Mouse (Mus musculus): Measurements from ENCODE around the gene Ptgis. TPM values are rescaled to one million over a fixed set of nuclear protein-coding genes. Genes with fewer than 3 reads are reported as not detected.

The Ptgis gene
- total and polyA plus RNA-seq, 3 experiments, result 16.3 to 32.1 (median 17.7) TPM

- TF ChIP-seq POLR2A (IDR thresholded peaks at IDR 0.05; ENCODE audit: insufficient read depth, low read depth, low read length) (no peak), EP300 (IDR thresholded peaks at IDR 0.05; ENCODE audit: insufficient read depth, low read depth, low read length) (no peak), CTCF (IDR thresholded peaks at IDR 0.05) (no peak)
- no peak overlapping the region for H3K4me3 ChIP-seq
- no peak for DNase-seq
- no peak overlapping the region for H3K9ac ChIP-seq (ENCODE audit: low read depth, low read length)
- H3K79me2 ChIP-seq (replicated peaks; ENCODE audit: control insufficient read depth, insufficient read depth, low read length), result no peaks in the 10 kb centered on the region
- H3K27me3 ChIP-seq (ENCODE audit: control insufficient read depth, insufficient read depth, low read length), result no peaks in the 10 kb centered on the region
- intact Hi-C loops (cut with DNase I), result no loop called here
- no peak overlapping the region for H3K27ac ChIP-seq
- 23% methylated on average over 15 of the region's 15 CpGs for WGBS
- H3K4me1 ChIP-seq (ENCODE audit: control insufficient read depth, insufficient read depth, low read length), result peaks cover 9% of the 10 kb centered on the region
- H3K36me3 ChIP-seq (ENCODE audit: control insufficient read depth, insufficient read depth, low read length), result no peaks in the 10 kb centered on the region
These were observed 9.8 kb downstream of the Ptgis start for GRCm38 (mm10) chr2:167230554-167230953.

- no peak for TF ChIP-seq EP300 (IDR thresholded peaks at IDR 0.05; ENCODE audit: insufficient read depth, low read depth, low read length)
- TF ChIP-seq CTCF (IDR thresholded peaks at IDR 0.05), result no peak
- TF ChIP-seq POLR2A (IDR thresholded peaks at IDR 0.05; ENCODE audit: insufficient read depth, low read depth, low read length), result no peak
- no peak overlapping the region for H3K4me3 ChIP-seq
- intact Hi-C loops (cut with DNase I), result loop anchor here (5.0 kb wide), 2 partner anchors 192 to 237 kb away; no protein-coding TSS in a partner anchor
- H3K36me3 ChIP-seq (ENCODE audit: control insufficient read depth, insufficient read depth, low read length), result no peaks in the 10 kb centered on the region
- H3K27me3 ChIP-seq (ENCODE audit: control insufficient read depth, insufficient read depth, low read length), result no peaks in the 10 kb centered on the region
- 50% methylated on average over 7 of the region's 7 CpGs for WGBS
- no peak overlapping the region for H3K27ac ChIP-seq
- H3K79me2 ChIP-seq (replicated peaks; ENCODE audit: control insufficient read depth, insufficient read depth, low read length), result no peaks in the 10 kb centered on the region
- H3K4me1 ChIP-seq (ENCODE audit: control insufficient read depth, insufficient read depth, low read length), result no peaks in the 10 kb centered on the region; the same call in 1 of the 2 replicates
- DNase-seq, result no peak
- no peak overlapping the region for H3K9ac ChIP-seq (ENCODE audit: low read depth, low read length)
These were observed 15.5 kb downstream of the Ptgis start for GRCm38 (mm10) chr2:167224937-167225336.

GRCm38 (mm10) chr2:167224194-167224593 is 16.2 kb downstream of the Ptgis start:
- TF ChIP-seq CTCF (IDR thresholded peaks at IDR 0.05), result no peak
- no peak for TF ChIP-seq EP300 (IDR thresholded peaks at IDR 0.05; ENCODE audit: insufficient read depth, low read depth, low read length)
- TF ChIP-seq POLR2A (IDR thresholded peaks at IDR 0.05; ENCODE audit: insufficient read depth, low read depth, low read length), result no peak
- no peak overlapping the region for H3K27ac ChIP-seq
- no peak overlapping the region for H3K9ac ChIP-seq (ENCODE audit: low read depth, low read length)
- WGBS, result 85% methylated on average over 6 of the region's 6 CpGs
- no peaks in the 10 kb centered on the region for H3K36me3 ChIP-seq (ENCODE audit: control insufficient read depth, insufficient read depth, low read length)
- H3K4me1 ChIP-seq (ENCODE audit: control insufficient read depth, insufficient read depth, low read length), result no peaks in the 10 kb centered on the region; the same call in 1 of the 2 replicates
- no peak for DNase-seq
- H3K4me3 ChIP-seq, result no peak overlapping the region
- intact Hi-C loops (cut with DNase I), result loop anchor here (5.0 kb wide), 2 partner anchors 193 to 238 kb away; no protein-coding TSS in a partner anchor
- H3K27me3 ChIP-seq (ENCODE audit: control insufficient read depth, insufficient read depth, low read length), result no peaks in the 10 kb centered on the region
- H3K79me2 ChIP-seq (replicated peaks; ENCODE audit: control insufficient read depth, insufficient read depth, low read length), result no peaks in the 10 kb centered on the region

- Histone ChIP-seq H3K9ac (ENCODE audit: low read depth, low read length) (no peak overlapping the region), H3K27ac (no peak overlapping the region), H3K4me1 (ENCODE audit: control insufficient read depth, insufficient read depth, low read length) (no peaks in the 10 kb centered on the region; the same call in 1 of the 2 replicates), H3K4me3 (no peak overlapping the region), H3K36me3 (ENCODE audit: control insufficient read depth, insufficient read depth, low read length) (no peaks in the 10 kb centered on the region), H3K79me2 (replicated peaks; ENCODE audit: control insufficient read depth, insufficient read depth, low read length) (no peaks in the 10 kb centered on the region), H3K27me3 (ENCODE audit: control insufficient read depth, insufficient read depth, low read length) (no peaks in the 10 kb centered on the region)
- 18% methylated on average over 7 of the region's 7 CpGs for WGBS
- peak; percentile 72 to 76 for DNase-seq
- intact Hi-C loops (cut with DNase I), result loop anchor here (1.0 to 5.0 kb wide), 3 partner anchors 57 to 240 kb away; no protein-coding TSS in a partner anchor
- TF ChIP-seq CTCF (IDR thresholded peaks at IDR 0.05) (peak; percentile 91), EP300 (IDR thresholded peaks at IDR 0.05; ENCODE audit: insufficient read depth, low read depth, low read length) (peak; percentile 49; the same call in 1 of the 2 replicates), POLR2A (IDR thresholded peaks at IDR 0.05; ENCODE audit: insufficient read depth, low read depth, low read length) (no peak)
These were observed 18.3 kb downstream of the Ptgis start for GRCm38 (mm10) chr2:167222152-167222551.

- H3K79me2 ChIP-seq (replicated peaks; ENCODE audit: control insufficient read depth, insufficient read depth, low read length), result no peaks in the 10 kb centered on the region
- no peaks in the 10 kb centered on the region; the same call in 1 of the 2 replicates for H3K4me1 ChIP-seq (ENCODE audit: control insufficient read depth, insufficient read depth, low read length)
- intact Hi-C loops (cut with DNase I), result loop anchor here (5.0 kb wide), 2 partner anchors 196 to 241 kb away; no protein-coding TSS in a partner anchor
- no peaks in the 10 kb centered on the region for H3K27me3 ChIP-seq (ENCODE audit: control insufficient read depth, insufficient read depth, low read length)
- no peak overlapping the region for H3K4me3 ChIP-seq
- H3K27ac ChIP-seq, result no peak overlapping the region
- no peaks in the 10 kb centered on the region for H3K36me3 ChIP-seq (ENCODE audit: control insufficient read depth, insufficient read depth, low read length)
- WGBS, result 71% methylated on average over 13 of the region's 13 CpGs
- no peak overlapping the region for H3K9ac ChIP-seq (ENCODE audit: low read depth, low read length)
- no peak for TF ChIP-seq POLR2A (IDR thresholded peaks at IDR 0.05; ENCODE audit: insufficient read depth, low read depth, low read length)
- no peak for TF ChIP-seq EP300 (IDR thresholded peaks at IDR 0.05; ENCODE audit: insufficient read depth, low read depth, low read length)
- TF ChIP-seq CTCF (IDR thresholded peaks at IDR 0.05), result no peak
- no peak for DNase-seq
These were observed 19.1 kb downstream of the Ptgis start for GRCm38 (mm10) chr2:167221159-167221845.

- H3K36me3 ChIP-seq (ENCODE audit: control insufficient read depth, insufficient read depth, low read length), result no peaks in the 10 kb centered on the region
- TF ChIP-seq POLR2A (IDR thresholded peaks at IDR 0.05; ENCODE audit: insufficient read depth, low read depth, low read length) (no peak), CTCF (IDR thresholded peaks at IDR 0.05) (no peak), EP300 (IDR thresholded peaks at IDR 0.05; ENCODE audit: insufficient read depth, low read depth, low read length) (no peak)
- H3K4me1 ChIP-seq (ENCODE audit: control insufficient read depth, insufficient read depth, low read length), result no peaks in the 10 kb centered on the region; the same call in 1 of the 2 replicates
- no peaks in the 10 kb centered on the region for H3K27me3 ChIP-seq (ENCODE audit: control insufficient read depth, insufficient read depth, low read length)
- WGBS, result 81% methylated on average over 5 of the region's 5 CpGs
- no peak for DNase-seq
- no peak overlapping the region for H3K4me3 ChIP-seq
- no peaks in the 10 kb centered on the region for H3K79me2 ChIP-seq (replicated peaks; ENCODE audit: control insufficient read depth, insufficient read depth, low read length)
- intact Hi-C loops (cut with DNase I), result loop anchor here (5.0 kb wide), 2 partner anchors 197 to 242 kb away; no protein-coding TSS in a partner anchor
- no peak overlapping the region for H3K27ac ChIP-seq
- H3K9ac ChIP-seq (ENCODE audit: low read depth, low read length), result no peak overlapping the region
These were observed 19.7 kb downstream of the Ptgis start for GRCm38 (mm10) chr2:167220736-167221135.
